Mouse (Mus musculus): ENCODE measurements at regions not wholly inside any gene's neighbourhood (a gene's known extent, or its start where the extent isn't known, plus 50 kb on each side); places are given as distances from the start of the nearest gene placed in this dataset.

- TF ChIP-seq EP300 (IDR thresholded peaks at IDR 0.05) (no peak), CTCF (IDR thresholded peaks at IDR 0.05) (no peak)
These were observed 603.3 kb downstream of the Plxdc2 start for GRCm38 (mm10) chr2:16959432-16959831.

Measured in lung, postnatal 0 days (tissue).